ENCODE assay signal across 14 mouse cellular contexts in genomic region chr8:95884491-95884890, GRCm38 (mm10). TPM values are rescaled to one million over a fixed set of nuclear protein-coding genes. Genes with fewer than 3 reads are reported as not detected.
DNase-seq lines count a peak whose midpoint lies in the region; ATAC-seq and TF ChIP-seq lines count a peak whose summit lies in the region.
"Had no signal": no experiment of that assay in that cellular context is flagged by ENCODE, and none has a peak within 500 bp of the region (broad histone marks: within the 10 kb centered on the region; RNA-seq: fewer than 3 reads in every experiment).

No protein-coding gene starts in this region.

- no peaks in the 10 kb centered on the region for H3K27me3 ChIP-seq in heart, embryonic 13.5 days (replicated peaks)
- no peaks in the 10 kb centered on the region for H3K27me3 ChIP-seq in intestine, postnatal 0 days (replicated peaks; ENCODE audit: control insufficient read depth, insufficient read depth, low read length)
- H3K27me3 ChIP-seq in liver, embryonic 16.5 days (ENCODE audit: control insufficient read depth, insufficient read depth, low read depth, low read length), result no peaks in the 10 kb centered on the region
- H3K27me3 ChIP-seq: embryonic facial prominence, embryonic 15.5 days had no signal

- DNase-seq in heart, adult 8-10 months (ENCODE audit: low spot score), result no peak
- DNase-seq in kidney, postnatal 25 days, result peak; percentile 70 to 85
- DNase-seq in right cerebral cortex, postnatal 14 days, result no peak
- no peak for DNase-seq in embryo, embryonic 10.5 days (ENCODE audit: low spot score)
- DNase-seq: B cell, adult 2 months; spleen, adult 18-20 months; thymus, postnatal 4 days had no signal

- 75% methylated on average over 11 of the region's 12 CpGs for WGBS in heart, embryonic 13.5 days
- 40% methylated on average over 11 of the region's 12 CpGs for WGBS in intestine, postnatal 0 days
- 67% methylated on average over 11 of the region's 12 CpGs for WGBS in liver, embryonic 16.5 days (ENCODE audit: insufficient replicate concordance)

- H3K4me1 ChIP-seq in heart, embryonic 13.5 days, result peaks cover 46% of the 10 kb centered on the region
- peaks cover 4% of the 10 kb centered on the region; the same call in 1 of the 2 replicates for H3K4me1 ChIP-seq in intestine, postnatal 0 days (replicated peaks; ENCODE audit: control insufficient read depth, insufficient read depth, low read length)
- peaks cover 11% of the 10 kb centered on the region for H3K4me1 ChIP-seq in liver, embryonic 16.5 days (ENCODE audit: control insufficient read depth, low read depth, low read length)

- H3K9ac ChIP-seq in heart, embryonic 13.5 days, result peak overlapping the region; percentile 55
- no peak overlapping the region for H3K9ac ChIP-seq in intestine, postnatal 0 days (ENCODE audit: low read depth, low read length)
- H3K9ac ChIP-seq in liver, embryonic 16.5 days (ENCODE audit: low read depth, low read length), result no peak overlapping the region
- H3K9ac ChIP-seq: embryonic facial prominence, embryonic 15.5 days had no signal

- no peak overlapping the region for H3K4me2 ChIP-seq in heart, embryonic 13.5 days
- peak overlapping the region; percentile 52 for H3K4me2 ChIP-seq in intestine, postnatal 0 days (replicated peaks; ENCODE audit: low read depth)
- peak overlapping the region; percentile 42; the same call in 1 of the 2 replicates for H3K4me2 ChIP-seq in liver, embryonic 16.5 days (ENCODE audit: low read depth, low read length)
- H3K4me2 ChIP-seq: embryonic facial prominence, embryonic 15.5 days had no signal

- no peak overlapping the region for H3K27ac ChIP-seq in heart, embryonic 13.5 days (replicated peaks)
- H3K27ac ChIP-seq in intestine, postnatal 0 days (ENCODE audit: low read depth, low read length), result peak overlapping the region; percentile 80
- H3K27ac ChIP-seq in liver, embryonic 16.5 days (ENCODE audit: low read length), result peak overlapping the region; percentile 74
- H3K27ac ChIP-seq: embryonic facial prominence, embryonic 15.5 days had no signal

- no peaks in the 10 kb centered on the region for H3K9me3 ChIP-seq in heart, embryonic 13.5 days
- H3K9me3 ChIP-seq in intestine, postnatal 0 days (ENCODE audit: control insufficient read depth), result no peaks in the 10 kb centered on the region
- no peaks in the 10 kb centered on the region for H3K9me3 ChIP-seq in liver, embryonic 16.5 days (replicated peaks; ENCODE audit: control insufficient read depth, low read length)
- H3K9me3 ChIP-seq: embryonic facial prominence, embryonic 15.5 days had no signal

- H3K4me3 ChIP-seq in heart, embryonic 13.5 days, result no peak overlapping the region; the same call in 1 of the 2 replicates
- peak overlapping the region; percentile 17 for H3K4me3 ChIP-seq in intestine, postnatal 0 days (ENCODE audit: low read depth, low read length)
- no peak overlapping the region for H3K4me3 ChIP-seq in liver, embryonic 16.5 days (ENCODE audit: low read depth, low read length)
- H3K4me3 ChIP-seq: embryonic facial prominence, embryonic 15.5 days had no signal

- no peak for TF ChIP-seq CTCF in intestine, postnatal 0 days (IDR thresholded peaks at IDR 0.05; ENCODE audit: low read depth)

- no peaks in the 10 kb centered on the region for H3K36me3 ChIP-seq in heart, embryonic 13.5 days
- H3K36me3 ChIP-seq in intestine, postnatal 0 days (ENCODE audit: control insufficient read depth, insufficient read depth), result no peaks in the 10 kb centered on the region
- H3K36me3 ChIP-seq in liver, embryonic 16.5 days (ENCODE audit: control insufficient read depth, insufficient read depth), result no peaks in the 10 kb centered on the region
- H3K36me3 ChIP-seq: embryonic facial prominence, embryonic 15.5 days had no signal

- ATAC-seq in heart, embryonic 13.5 days (ENCODE audit: extremely low read depth, insufficient number of reproducible peaks, low FRiP score, low TSS enrichment), result no peak
- ATAC-seq in intestine, postnatal 0 days, result no peak
- ATAC-seq in liver, embryonic 16.5 days (ENCODE audit: low read depth), result no peak
- ATAC-seq in erythroid progenitor cell, adult 5-6 weeks (replicated peaks; ENCODE audit: low FRiP score, poor library complexity, severe bottlenecking), result no peak
- ATAC-seq: forebrain, embryonic 14.5 days; lung, postnatal 0 days had no signal

RNA-seq across cellular contexts. Expression of gene Got2, which starts 3.9 kb away (rescaled TPM):
- polyA plus RNA-seq in heart, embryonic 13.5 days (2015; fragmentation: Nextera tagmentation; extraction: Ambion mirVana), result 322 and 326 TPM in 2 replicates
- 100 to 1,000 TPM; 775 to 831 (median 786) TPM for total RNA-seq in heart, adult 8-10 months (2022)
- polyA plus RNA-seq in intestine, postnatal 0 days (2015; fragmentation: Nextera tagmentation; extraction: Ambion mirVana), result 122 and 124 TPM in 2 replicates
- 254 and 279 TPM in 2 replicates for polyA plus RNA-seq in liver, embryonic 16.5 days (2015; fragmentation: Nextera tagmentation; extraction: Ambion mirVana)
- total RNA-seq in erythroid progenitor cell, adult 5-6 weeks (2015; ENCODE audit: low replicate concordance), result 26.3 and 40.7 TPM in 2 replicates
- 15.7 and 20.7 TPM in 2 replicates for total RNA-seq in erythroid progenitor cell, adult 5-6 weeks (2017; ENCODE audit: low replicate concordance)

RNA-seq across cellular contexts. Expression of gene Slc38a7, which starts 31.2 kb away (rescaled TPM):
- polyA plus RNA-seq in heart, embryonic 13.5 days (2015; fragmentation: Nextera tagmentation; extraction: Ambion mirVana), result 11.7 and 12.4 TPM in 2 replicates
- 10 to 100 TPM; 11.2 to 13.5 (median 12.4) TPM for total RNA-seq in heart, adult 8-10 months (2022)
- 39.9 and 41.7 TPM in 2 replicates for polyA plus RNA-seq in intestine, postnatal 0 days (2015; fragmentation: Nextera tagmentation; extraction: Ambion mirVana)
- polyA plus RNA-seq in liver, embryonic 16.5 days (2015; fragmentation: Nextera tagmentation; extraction: Ambion mirVana), result 7.8 and 9.8 TPM in 2 replicates
- 0.72 and 2.9 TPM in 2 replicates for total RNA-seq in erythroid progenitor cell, adult 5-6 weeks (2015; ENCODE audit: low replicate concordance)
- total RNA-seq in erythroid progenitor cell, adult 5-6 weeks (2017; ENCODE audit: low replicate concordance), result 1.9 and 4.5 TPM in 2 replicates

RNA-seq across cellular contexts. Expression of gene Sap18b, which starts 59.3 kb away (rescaled TPM):
- 255 and 274 TPM in 2 replicates for polyA plus RNA-seq in heart, embryonic 13.5 days (2015; fragmentation: Nextera tagmentation; extraction: Ambion mirVana)
- 100 to 1,000 TPM in 1 of 4 experiments, 10 to 100 TPM in 3; 63.8 to 106 (median 80.1) TPM for total RNA-seq in heart, adult 8-10 months (2022)
- 323 and 335 TPM in 2 replicates for polyA plus RNA-seq in intestine, postnatal 0 days (2015; fragmentation: Nextera tagmentation; extraction: Ambion mirVana)
- 180 and 207 TPM in 2 replicates for polyA plus RNA-seq in liver, embryonic 16.5 days (2015; fragmentation: Nextera tagmentation; extraction: Ambion mirVana)
- 32.7 and 37.8 TPM in 2 replicates for total RNA-seq in erythroid progenitor cell, adult 5-6 weeks (2015; ENCODE audit: low replicate concordance)
- 71.5 and 165 TPM in 2 replicates for total RNA-seq in erythroid progenitor cell, adult 5-6 weeks (2017; ENCODE audit: low replicate concordance)

Comparison
In these comparisons a context has a peak if more than half of its experiments do, and no peak if none do; other contexts are left out.
1. DNase-seq: peak in kidney, postnatal 25 days (2 of 2); none in heart, adult 8-10 months (single experiment), right cerebral cortex, postnatal 14 days (single experiment) and embryo, embryonic 10.5 days (single experiment).